Mouse (Mus musculus) midbrain, embryonic 12.5 days (tissue): ENCODE results near the gene Stx17. TPM values are rescaled to one million over a fixed set of nuclear protein-coding genes. Genes with fewer than 3 reads are reported as not detected.

Experiments used
- microRNA counts: library from miRNA; unstranded; fragments of <30 nt; microRNA quantifications from one replicate; lab custom pipeline; 2017
- microRNA-seq: library from miRNA; unstranded; fragments of <30 nt; microRNA quantifications from one replicate; pipeline ENCODE4, GENCODE M21; 2017
- polyA plus RNA-seq: library from polyadenylated mRNA; unstranded; fragments of >200 nt; fragmentation: Nextera tagmentation; extraction: Ambion mirVana; gene quantifications from 2 replicates; pipeline ENCODE4 v1.2.1, GENCODE M21; 2016

Gene Stx17
- polyA plus RNA-seq, 1 experiment from 2014 or later = 26.4 TPM

MicroRNA genes within 50 kb of the gene (microRNA counts, 519-probe panel; counts per million panel counts)
- not detected for microRNA mmu-miR-1958 (lab: Ali Mortazavi, UCI)

Small RNA genes within 50 kb of the gene (microRNA-seq; reads per million reads assigned to microRNA genes)
- gene Mir1958 = not detected

Other genes starting within 250 kb of the Stx17 start
- gene Nr4a3, start 79.8 kb upstream of the Stx17 start, polyA plus RNA-seq = 0.48 and 0.83 TPM in 2 replicates
- gene Erp44, start 154.6 kb downstream of the Stx17 start, polyA plus RNA-seq = 70.7 and 70.9 TPM in 2 replicates
- gene Invs, start 154.8 kb downstream of the Stx17 start, polyA plus RNA-seq = 10.5 and 10.8 TPM in 2 replicates